ENCODE assay signal across 8 mouse cellular contexts in the genomic region with DNA sequence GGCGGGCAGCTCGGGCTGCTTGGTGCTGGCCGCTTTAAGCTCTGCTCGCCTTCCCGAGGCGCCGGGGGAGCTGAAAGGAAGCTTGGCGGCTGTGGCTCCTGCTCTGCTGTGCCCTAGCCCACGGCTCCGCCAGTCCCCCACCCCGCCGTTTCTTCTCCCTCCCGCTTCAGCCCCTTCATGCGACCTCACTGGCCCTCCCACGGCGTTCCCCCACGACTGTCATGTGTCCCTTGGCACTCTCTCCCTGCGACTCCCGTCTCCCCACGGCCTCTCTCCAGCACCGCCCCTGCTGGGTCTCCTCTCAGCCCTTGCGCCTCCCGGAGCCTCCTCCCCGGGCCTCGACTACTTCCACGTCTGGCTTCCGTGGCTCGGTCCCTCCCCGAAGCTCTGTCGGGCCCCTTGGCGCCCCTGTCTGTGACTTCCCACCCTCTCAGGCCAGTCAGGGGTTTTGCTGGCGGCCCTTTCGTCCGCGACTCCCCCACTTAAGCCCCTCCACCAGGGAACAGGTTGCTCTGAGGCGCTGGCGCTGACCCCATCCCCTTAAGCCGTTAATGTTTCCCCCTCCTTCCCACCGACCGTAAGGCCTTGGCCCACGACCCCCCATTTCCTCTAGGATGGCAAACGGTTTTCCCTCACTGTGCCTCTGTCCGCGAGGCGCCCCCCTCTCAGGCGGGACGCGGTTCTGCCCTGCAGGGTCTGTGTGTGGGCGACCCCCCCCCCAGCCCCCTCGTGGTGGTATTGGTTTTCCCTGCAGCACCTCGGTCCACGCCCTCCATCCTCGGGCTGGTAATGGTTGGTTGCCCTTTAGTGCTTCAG. TPM values are rescaled to one million over a fixed set of nuclear protein-coding genes. Genes with fewer than 3 reads are reported as not detected.
A peak's percentile ranks its signal among the peaks of the same experiment; 100 is the strongest.
DNase-seq lines count a peak whose midpoint lies in the region; ATAC-seq and TF ChIP-seq lines count a peak whose summit lies in the region.

No protein-coding gene starts in this region.

- H3K27ac ChIP-seq in embryonic facial prominence, embryonic 15.5 days (replicated peaks) = peak overlapping the region; percentile 76
- H3K27ac ChIP-seq in liver, adult 2 months (replicated peaks; ENCODE audit: insufficient read depth, low read depth, low read length) = no peak overlapping the region
- H3K27ac ChIP-seq in midbrain, postnatal 0 days (ENCODE audit: low read depth, low read length) = no peak overlapping the region
- peak overlapping the region; percentile 49 for H3K27ac ChIP-seq in stomach, embryonic 16.5 days (ENCODE audit: low read length)

- peak overlapping the region; percentile 61 for H3K4me3 ChIP-seq in embryonic facial prominence, embryonic 15.5 days (replicated peaks)
- peak overlapping the region; percentile 95 for H3K4me3 ChIP-seq in liver, adult 2 months (ENCODE audit: insufficient read depth, low read depth, low read length)
- peak overlapping the region; percentile 62 for H3K4me3 ChIP-seq in midbrain, postnatal 0 days (ENCODE audit: low read depth, low read length)
- H3K4me3 ChIP-seq in stomach, embryonic 16.5 days (replicated peaks; ENCODE audit: low read length) = peak overlapping the region; percentile 67

- peak; percentile 28 for DNase-seq in embryo, embryonic 11 days
- DNase-seq in embryo, embryonic 9.5 days (ENCODE audit: extremely low spot score) = no peak
- DNase-seq in adrenal gland, adult 2 months = peak; percentile 45
- peak; percentile 29 for DNase-seq in heart, postnatal 4 days
- DNase-seq in liver, adult 2 months (ENCODE audit: extremely low read depth, low read depth, low spot score) = peak; percentile 10
- peak; percentile 3 for DNase-seq in midbrain, postnatal 0 days (ENCODE audit: low spot score)

- peak overlapping the region; percentile 73 for H3K4me2 ChIP-seq in embryonic facial prominence, embryonic 15.5 days (replicated peaks)
- peak overlapping the region; percentile 72 for H3K4me2 ChIP-seq in midbrain, postnatal 0 days (ENCODE audit: low read depth, low read length, poor library complexity, severe bottlenecking)
- peak overlapping the region; percentile 78 for H3K4me2 ChIP-seq in stomach, embryonic 16.5 days (ENCODE audit: low read depth, low read length)

- H3K9ac ChIP-seq in embryonic facial prominence, embryonic 15.5 days = peak overlapping the region; percentile 40
- H3K9ac ChIP-seq in liver, adult 2 months (ENCODE audit: low read depth, low read length) = peak overlapping the region; percentile 83
- peak overlapping the region; percentile 67 for H3K9ac ChIP-seq in midbrain, postnatal 0 days (replicated peaks; ENCODE audit: low read length, poor library complexity, severe bottlenecking)
- peak overlapping the region; percentile 78 for H3K9ac ChIP-seq in stomach, embryonic 16.5 days (ENCODE audit: low read length)

- H3K79me2 ChIP-seq in liver, adult 2 months (ENCODE audit: control insufficient read depth, insufficient read depth, low read length) = no peaks in the 10 kb centered on the region

- H3K9me3 ChIP-seq in embryonic facial prominence, embryonic 15.5 days (replicated peaks) = no peaks in the 10 kb centered on the region
- no peaks in the 10 kb centered on the region for H3K9me3 ChIP-seq in midbrain, postnatal 0 days (ENCODE audit: low read length)
- no peaks in the 10 kb centered on the region for H3K9me3 ChIP-seq in stomach, embryonic 16.5 days (replicated peaks; ENCODE audit: control insufficient read depth, low read length)

- TF ChIP-seq CTCF in liver, adult 2 months (IDR thresholded peaks at IDR 0.05; ENCODE audit: low read depth, low read length) = no peak
- TF ChIP-seq CTCF in midbrain, postnatal 0 days (IDR thresholded peaks at IDR 0.05) = no peak

- H3K36me3 ChIP-seq in embryonic facial prominence, embryonic 15.5 days = no peaks in the 10 kb centered on the region
- H3K36me3 ChIP-seq in liver, adult 2 months (ENCODE audit: control insufficient read depth, insufficient read depth, low read length) = no peaks in the 10 kb centered on the region
- no peaks in the 10 kb centered on the region for H3K36me3 ChIP-seq in midbrain, postnatal 0 days (ENCODE audit: insufficient read depth, low read length)
- no peaks in the 10 kb centered on the region for H3K36me3 ChIP-seq in stomach, embryonic 16.5 days (ENCODE audit: control insufficient read depth, insufficient read depth, low read length)

- peak; percentile 73 for ATAC-seq in embryonic facial prominence, embryonic 15.5 days (ENCODE audit: insufficient number of reproducible peaks, low FRiP score, low TSS enrichment, low read depth)
- ATAC-seq in midbrain, postnatal 0 days (ENCODE audit: low FRiP score) = peak; percentile 76
- ATAC-seq in stomach, embryonic 16.5 days (ENCODE audit: insufficient read depth, low FRiP score) = peak; percentile 68

- WGBS in embryonic facial prominence, embryonic 15.5 days = 27% methylated on average over 52 of the region's 53 CpGs
- WGBS in liver, adult 2 months = 1% methylated on average over 43 of the region's 53 CpGs
- WGBS in midbrain, postnatal 0 days = 24% methylated on average over 32 of the region's 53 CpGs
- 18% methylated on average over 46 of the region's 53 CpGs for WGBS in stomach, embryonic 16.5 days

- TF ChIP-seq POLR2A in liver, adult 2 months (IDR thresholded peaks at IDR 0.05; ENCODE audit: extremely low read depth, insufficient read depth, low read length) = no peak

- no peaks in the 10 kb centered on the region for H3K27me3 ChIP-seq in embryonic facial prominence, embryonic 15.5 days
- H3K27me3 ChIP-seq in liver, adult 2 months (ENCODE audit: control insufficient read depth, insufficient read depth, low read length) = no peaks in the 10 kb centered on the region
- no peaks in the 10 kb centered on the region for H3K27me3 ChIP-seq in midbrain, postnatal 0 days (ENCODE audit: insufficient read depth, low read length)
- no peaks in the 10 kb centered on the region for H3K27me3 ChIP-seq in stomach, embryonic 16.5 days (ENCODE audit: control insufficient read depth, insufficient read depth, low read length)

- no peaks in the 10 kb centered on the region for H3K4me1 ChIP-seq in embryonic facial prominence, embryonic 15.5 days
- no peaks in the 10 kb centered on the region for H3K4me1 ChIP-seq in liver, adult 2 months (ENCODE audit: control insufficient read depth, insufficient read depth, low read length)
- H3K4me1 ChIP-seq in midbrain, postnatal 0 days (ENCODE audit: insufficient read depth, low read length) = no peaks in the 10 kb centered on the region
- no peaks in the 10 kb centered on the region for H3K4me1 ChIP-seq in stomach, embryonic 16.5 days (ENCODE audit: control insufficient read depth, insufficient read depth, low read length)

RNA-seq across cellular contexts. Expression of gene Alg13, which starts 0.8 kb away (rescaled TPM):
- total RNA-seq in adrenal gland, adult 2 months (2021) = 10 to 100 TPM in 1 of 2 experiments, 1 to 10 TPM in 1; 7.4 to 12.3 TPM
- polyA plus RNA-seq in adrenal gland, adult 2 months (2012; rRNA removed) = 9.9 and 10.3 TPM in 2 replicates
- 15.5 and 18.0 TPM in 2 replicates for polyA plus RNA-seq in embryonic facial prominence, embryonic 15.5 days (2015; fragmentation: Nextera tagmentation; extraction: Ambion mirVana)
- total RNA-seq in heart, postnatal 4 days (2021) = 10 to 100 TPM; 12.7 to 14.5 TPM
- total RNA-seq in liver, adult 2 months (2014; rRNA removed) = 6.4 and 7.1 TPM in 2 replicates
- polyA plus RNA-seq in liver, adult 2 months (2012; rRNA removed) = 4.9 and 6.1 TPM in 2 replicates
- total RNA-seq in midbrain, postnatal 0 days (2014; rRNA removed) = 11.3 and 24.3 TPM in 2 replicates
- 11.3 and 13.2 TPM in 2 replicates for polyA plus RNA-seq in midbrain, postnatal 0 days (2015; fragmentation: Nextera tagmentation; extraction: Ambion mirVana)
- polyA plus RNA-seq in stomach, embryonic 16.5 days (2015; fragmentation: Nextera tagmentation; extraction: Ambion mirVana) = 15.0 and 15.5 TPM in 2 replicates

Comparison
In these comparisons a context has a peak if more than half of its experiments do, and no peak if none do; other contexts are left out.
1. H3K27ac ChIP-seq: peak in embryonic facial prominence, embryonic 15.5 days (single experiment) and stomach, embryonic 16.5 days (single experiment); none in liver, adult 2 months (single experiment) and midbrain, postnatal 0 days (single experiment).
2. Peak in every context shown above with its lines, with median percentiles within 50 percentile points of each other: ATAC-seq, H3K4me2 ChIP-seq, H3K4me3 ChIP-seq and H3K9ac ChIP-seq.